ENCODE assay signal across 7 mouse cellular contexts in the genomic region with DNA sequence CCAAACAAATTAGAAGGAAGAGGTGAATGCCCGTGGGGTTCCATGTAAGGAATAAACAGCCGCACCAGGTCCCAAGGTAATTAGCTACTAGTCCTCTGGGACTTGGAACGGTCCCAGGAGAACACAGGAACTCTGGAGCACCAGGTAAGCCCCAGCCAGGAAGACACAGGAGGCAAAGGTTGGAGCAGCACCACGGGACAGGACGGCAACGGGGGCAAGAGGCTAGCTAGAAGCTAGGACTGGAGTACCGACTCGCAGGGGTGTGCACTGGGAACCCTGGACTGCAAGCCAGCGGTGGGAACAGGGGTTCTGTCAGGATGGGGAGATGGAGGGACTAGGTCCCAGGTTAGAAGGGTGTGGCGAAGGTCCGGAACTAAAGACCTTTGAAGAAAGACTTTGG. TPM values are rescaled to one million over a fixed set of nuclear protein-coding genes. Genes with fewer than 3 reads are reported as not detected.
DNase-seq lines count a peak whose midpoint lies in the region; ATAC-seq and TF ChIP-seq lines count a peak whose summit lies in the region.

No protein-coding gene starts in this region.

- no peaks in the 10 kb centered on the region for H3K27me3 ChIP-seq in CH12.LX (replicated peaks)
- H3K27me3 ChIP-seq in hindbrain, embryonic 11.5 days (ENCODE audit: control insufficient read depth, insufficient read depth, low read length): no peaks in the 10 kb centered on the region
- no peaks in the 10 kb centered on the region for H3K27me3 ChIP-seq in limb, embryonic 15.5 days

- H3K9me3 ChIP-seq in CH12.LX (replicated peaks; ENCODE audit: low read length): no peaks in the 10 kb centered on the region
- H3K9me3 ChIP-seq in hindbrain, embryonic 11.5 days (ENCODE audit: control insufficient read depth, low read length): no peaks in the 10 kb centered on the region
- no peaks in the 10 kb centered on the region for H3K9me3 ChIP-seq in limb, embryonic 15.5 days

- peak overlapping the region; percentile 87 to 99 (median 96) for H3K4me3 ChIP-seq in CH12.LX (replicated peaks in 1 of 3; ENCODE audit: low read depth in 2 of 3, low read length in 2 of 3, poor library complexity in 1 of 3)
- H3K4me3 ChIP-seq in hindbrain, embryonic 11.5 days (ENCODE audit: low read depth, low read length): peak overlapping the region; percentile 83
- H3K4me3 ChIP-seq in limb, embryonic 15.5 days: peak overlapping the region; percentile 81
- peak overlapping the region; percentile 66 for H3K4me3 ChIP-seq in olfactory bulb, adult 2 months (ENCODE audit: insufficient read depth, low read depth, low read length)

- H3K36me3 ChIP-seq in CH12.LX (replicated peaks in 1 of 2; ENCODE audit: control insufficient read depth in 1 of 2, insufficient read depth in 1 of 2, low read length in 1 of 2): peaks cover 5 to 16% of the 10 kb centered on the region in 2 experiments
- H3K36me3 ChIP-seq in hindbrain, embryonic 11.5 days (ENCODE audit: control insufficient read depth, insufficient read depth, low read length): no peaks in the 10 kb centered on the region
- no peaks in the 10 kb centered on the region for H3K36me3 ChIP-seq in limb, embryonic 15.5 days

- H3K4me1 ChIP-seq in CH12.LX (ENCODE audit: control insufficient read depth in 1 of 2, insufficient read depth in 2 of 2): peaks cover 6 to 68% of the 10 kb centered on the region in 2 experiments
- peaks cover 3% of the 10 kb centered on the region; the same call in 1 of the 2 replicates for H3K4me1 ChIP-seq in hindbrain, embryonic 11.5 days (replicated peaks; ENCODE audit: control insufficient read depth, insufficient read depth, low read length)
- H3K4me1 ChIP-seq in limb, embryonic 15.5 days: peaks cover 26% of the 10 kb centered on the region
- peaks cover 17% of the 10 kb centered on the region for H3K4me1 ChIP-seq in olfactory bulb, adult 2 months (ENCODE audit: control insufficient read depth, insufficient read depth, low read length)

- H3K79me2 ChIP-seq in CH12.LX (replicated peaks; ENCODE audit: control insufficient read depth, extremely low read depth, insufficient read depth, poor library complexity, severe bottlenecking): peaks cover 38% of the 10 kb centered on the region

- TF ChIP-seq RAD21 in CH12.LX (IDR thresholded peaks at IDR 0.05; ENCODE audit: low read depth, low read length): no peak

- peak overlapping the region; percentile 77 for H3K4me2 ChIP-seq in CH12.LX (ENCODE audit: insufficient read depth, low read depth, poor library complexity, severe bottlenecking)
- peak overlapping the region; percentile 66 for H3K4me2 ChIP-seq in hindbrain, embryonic 11.5 days (replicated peaks; ENCODE audit: low read depth, low read length)
- H3K4me2 ChIP-seq in limb, embryonic 15.5 days: peak overlapping the region; percentile 83

- peak overlapping the region; percentile 89 for H3K9ac ChIP-seq in CH12.LX (ENCODE audit: insufficient read depth, low read depth)
- H3K9ac ChIP-seq in hindbrain, embryonic 11.5 days (ENCODE audit: low read depth, low read length): peak overlapping the region; percentile 85
- H3K9ac ChIP-seq in limb, embryonic 15.5 days: peak overlapping the region; percentile 81; the same call in 1 of the 2 replicates

- in situ Hi-C loops in CH12.LX (cut with MboI; ENCODE audit: low pct_ligation_motif_present, low pct_unique_long_range_greater_than_20kb, low sequenced_read_pairs): loop anchor here (25.0 kb wide), 1 partner anchor 727 kb away; no protein-coding TSS in a partner anchor

- peak; percentile 25 for DNase-seq in 416B (ENCODE audit: low read depth)
- DNase-seq in CH12.LX (ENCODE audit: extremely low read depth): no peak
- DNase-seq in cerebellum, postnatal 36 days: peak; percentile 12 to 31
- DNase-seq in hindbrain, embryonic 11.5 days (ENCODE audit: low spot score): no peak
- DNase-seq in embryo, embryonic 10.5 days (ENCODE audit: low spot score): no peak

- dilution Hi-C loops in CH12.LX (cut with MboI; ENCODE audit: extremely low pct_ligation_motif_present, extremely low pct_unique_long_range_greater_than_20kb, low sequenced_read_pairs): no loop called here

- no peak; the same call in 1 of the 2 replicates for ATAC-seq in hindbrain, embryonic 11.5 days (ENCODE audit: low FRiP score)
- ATAC-seq in limb, embryonic 15.5 days (ENCODE audit: insufficient number of reproducible peaks, low FRiP score, low TSS enrichment, low read depth): no peak

- WGBS in hindbrain, embryonic 11.5 days: 14% methylated on average over 11 of the region's 11 CpGs
- 4% methylated on average over 11 of the region's 11 CpGs for WGBS in limb, embryonic 15.5 days
- 3% methylated on average over 11 of the region's 11 CpGs for WGBS in olfactory bulb, adult 2 months

- H3K27ac ChIP-seq in CH12.LX (ENCODE audit: insufficient read depth, low read depth): no peak overlapping the region
- no peak overlapping the region for H3K27ac ChIP-seq in hindbrain, embryonic 11.5 days (ENCODE audit: low read depth, low read length)
- H3K27ac ChIP-seq in limb, embryonic 15.5 days: no peak overlapping the region
- H3K27ac ChIP-seq in olfactory bulb, adult 2 months (ENCODE audit: insufficient read depth, low read depth, low read length): no peak overlapping the region

- no peak for TF ChIP-seq EP300 in CH12.LX (IDR thresholded peaks at IDR 0.05; ENCODE audit: low read length)

- no peak for TF ChIP-seq POLR2A in CH12.LX (IDR thresholded peaks at IDR 0.05; ENCODE audit: low read depth, low read length)
- no peak for TF ChIP-seq POLR2A in olfactory bulb, adult 2 months (IDR thresholded peaks at IDR 0.05; ENCODE audit: insufficient read depth, low read depth, low read length)

- TF ChIP-seq CTCF in CH12.LX (conservative IDR thresholded peaks at IDR 0.05 in 1 of 2, IDR thresholded peaks at IDR 0.05 in 1 of 2; ENCODE audit: low read depth in 2 of 2, low read length in 2 of 2): no peak
- no peak for TF ChIP-seq CTCF in olfactory bulb, adult 2 months (IDR thresholded peaks at IDR 0.05; ENCODE audit: insufficient read depth, low read depth, low read length)

TF ChIP-seq in CH12.LX, 34 proteins besides CTCF, POLR2A, EP300 and RAD21:
- no peak for TF ChIP-seq MYC (IDR thresholded peaks at IDR 0.05; ENCODE audit: low read depth, low read length)
- no peak for TF ChIP-seq SMC3 (IDR thresholded peaks at IDR 0.05; ENCODE audit: low read depth, low read length)
- no peak for TF ChIP-seq ZKSCAN1 (IDR thresholded peaks at IDR 0.05; ENCODE audit: borderline replicate concordance, low read depth, low read length)
- TF ChIP-seq IRF4 (IDR thresholded peaks at IDR 0.05; ENCODE audit: low read depth, low read length): no peak
- TF ChIP-seq UBTF (IDR thresholded peaks at IDR 0.05; ENCODE audit: low read depth, low read length): no peak
- TF ChIP-seq BHLHE40 (IDR thresholded peaks at IDR 0.05; ENCODE audit: low read depth, low read length): no peak
- no peak for TF ChIP-seq JUN (IDR thresholded peaks at IDR 0.05; ENCODE audit: insufficient read depth, low read depth, low read length)
- no peak for TF ChIP-seq RCOR1 (conservative IDR thresholded peaks at IDR 0.05; ENCODE audit: low read depth, low read length)
- no peak for TF ChIP-seq HCFC1 (IDR thresholded peaks at IDR 0.05; ENCODE audit: low read depth, low read length)
- TF ChIP-seq JUND (conservative IDR thresholded peaks at IDR 0.05; ENCODE audit: low read depth, low read length): no peak
- TF ChIP-seq E2F4 (IDR thresholded peaks at IDR 0.05; ENCODE audit: insufficient replicate concordance, low read depth, low read length): no peak

RNA-seq across cellular contexts. Expression of gene Mrpl44, which starts 15.2 kb away (rescaled TPM):
- total RNA-seq in CH12.LX (2012; rRNA removed): 63.7 and 67.0 TPM in 2 replicates
- 129 and 137 TPM in 2 replicates for total RNA-seq in CH12.LX (2014; rRNA removed)
- polyA plus RNA-seq in CH12.LX (2012; ENCODE audit: insufficient read length, low read depth): 84.3 and 85.0 TPM in 2 replicates
- polyA plus RNA-seq in hindbrain, embryonic 11.5 days (2014; fragmentation: Nextera tagmentation; extraction: Ambion mirVana): 53.0 and 53.1 TPM in 2 replicates
- polyA plus RNA-seq in limb, embryonic 15.5 days (2015; fragmentation: Nextera tagmentation; extraction: Ambion mirVana): 42.1 and 46.1 TPM in 2 replicates
- polyA plus RNA-seq in olfactory bulb, adult 2 months (2012; ENCODE audit: insufficient read depth, insufficient read length, low replicate concordance, missing spikeins): not detected in 2 replicates

RNA-seq across cellular contexts. Expression of gene Wdfy1, which starts 15.3 kb away (rescaled TPM):
- 54.4 and 70.6 TPM in 2 replicates for total RNA-seq in CH12.LX (2012; rRNA removed)
- total RNA-seq in CH12.LX (2014; rRNA removed): 56.3 and 57.3 TPM in 2 replicates
- 84.3 and 86.3 TPM in 2 replicates for polyA plus RNA-seq in CH12.LX (2012; ENCODE audit: insufficient read length, low read depth)
- 52.1 and 52.6 TPM in 2 replicates for polyA plus RNA-seq in hindbrain, embryonic 11.5 days (2014; fragmentation: Nextera tagmentation; extraction: Ambion mirVana)
- polyA plus RNA-seq in limb, embryonic 15.5 days (2015; fragmentation: Nextera tagmentation; extraction: Ambion mirVana): 36.3 and 39.3 TPM in 2 replicates
- not detected in 2 replicates for polyA plus RNA-seq in olfactory bulb, adult 2 months (2012; ENCODE audit: insufficient read depth, insufficient read length, low replicate concordance, missing spikeins)

Comparison
In these comparisons a context has a peak if more than half of its experiments do, and no peak if none do; other contexts are left out.
1. DNase-seq: peak in 416B (single experiment) and cerebellum, postnatal 36 days (2 of 2); none in CH12.LX (single experiment), hindbrain, embryonic 11.5 days (single experiment) and embryo, embryonic 10.5 days (single experiment).
2. RNA of gene Mrpl44, which starts 15.2 kb away (polyA plus RNA-seq): 84.3 to 85.0 TPM in CH12.LX, 53.0 to 53.1 TPM in hindbrain, embryonic 11.5 days and 42.1 to 46.1 TPM in limb, embryonic 15.5 days; not detected in olfactory bulb, adult 2 months; every median in the first group is over 10 times any median in the second.
3. Peak in every context shown above with its lines, with median percentiles within 50 percentile points of each other: H3K4me2 ChIP-seq, H3K4me3 ChIP-seq and H3K9ac ChIP-seq.